Mouse (Mus musculus) hindbrain, embryonic 12.5 days (tissue): ENCODE data around the gene Nme6. TPM values are rescaled to one million over a fixed set of nuclear protein-coding genes. Genes with fewer than 3 reads are reported as not detected.

Experiments
- ATAC-seq: fragments of 200-750 bp; cut with Nextera tagmentation; 2 replicates; pipeline ENCODE4 v1.8.0; 2017; ENCODE audit warnings: moderate TSS enrichment; ENCODE audit not compliant: low FRiP score
- H3K27ac ChIP-seq: fragments of 300-500 bp; sonication (generic); 2 replicates; pipeline ENCODE4 v1.5.1; 2016; ENCODE audit warnings: mild to moderate bottlenecking
- H3K27me3 ChIP-seq: fragments of 300-500 bp; sonication (generic); 2 replicates; pipeline ENCODE4 v1.6.1; 2016; ENCODE audit warnings: mild to moderate bottlenecking
- H3K36me3 ChIP-seq: fragments of 300-500 bp; sonication (generic); 2 replicates; pipeline ENCODE4 v1.6.1; 2016; ENCODE audit warnings: mild to moderate bottlenecking
- H3K4me1 ChIP-seq: fragments of 300-500 bp; sonication (generic); 2 replicates; pipeline ENCODE4 v1.6.1; 2016
- H3K4me2 ChIP-seq: fragments of 300-500 bp; sonication (generic); replicated peaks from 2 replicates; pipeline ENCODE4 v1.6.1; 2016; ENCODE audit warnings: mild to moderate bottlenecking
- H3K4me3 ChIP-seq: fragments of 300-500 bp; sonication (generic); 2 replicates; pipeline ENCODE4 v1.5.1; 2016; ENCODE audit warnings: mild to moderate bottlenecking
- H3K9ac ChIP-seq: fragments of 300-500 bp; sonication (generic); 2 replicates; pipeline ENCODE4 v1.6.1; 2016; ENCODE audit warnings: mild to moderate bottlenecking, moderate library complexity
- H3K9me3 ChIP-seq: fragments of 300-500 bp; sonication (generic); replicated peaks from 2 replicates; pipeline ENCODE4 v1.6.1; 2016; ENCODE audit warnings: mild to moderate bottlenecking
- WGBS: fragments of 180-500 bp; shearing (Covaris S2); methylation state at CpG from one replicate; pipeline ENCODE4 v1.1.7; 2016; 5-methylcytosine and 5-hydroxymethylcytosine counted together
- microRNA-seq: library from miRNA; unstranded; fragments of <30 nt; microRNA quantifications from one replicate; pipeline ENCODE4, GENCODE M21; 2017
- polyA plus RNA-seq: library from polyadenylated mRNA; unstranded; fragments of >200 nt; fragmentation: Nextera tagmentation; extraction: Ambion mirVana; gene quantifications from 2 replicates; pipeline ENCODE4 v1.2.1, GENCODE M21; 2016

Gene Nme6
- polyA plus RNA-seq, 1 experiment from 2014 or later = 68.7 TPM

GRCm38 (mm10) chr9:109875695-109876601 lies 43.4 kb downstream of the Nme6 start:
- Histone ChIP-seq H3K36me3 (peaks cover 28% of the 10 kb centered on the region), H3K4me2 (peak overlapping the region; percentile 84), H3K27me3 (no peaks in the 10 kb centered on the region), H3K9ac (peak overlapping the region; percentile 94), H3K4me3 (peak overlapping the region; percentile 98), H3K4me1 (peaks cover 13% of the 10 kb centered on the region), H3K9me3 (no peaks in the 10 kb centered on the region), H3K27ac (peak overlapping the region; percentile 81)
- ATAC-seq = peak; percentile 63
- WGBS = under 1% methylated on average over 74 of the region's 76 CpGs

DNA sequence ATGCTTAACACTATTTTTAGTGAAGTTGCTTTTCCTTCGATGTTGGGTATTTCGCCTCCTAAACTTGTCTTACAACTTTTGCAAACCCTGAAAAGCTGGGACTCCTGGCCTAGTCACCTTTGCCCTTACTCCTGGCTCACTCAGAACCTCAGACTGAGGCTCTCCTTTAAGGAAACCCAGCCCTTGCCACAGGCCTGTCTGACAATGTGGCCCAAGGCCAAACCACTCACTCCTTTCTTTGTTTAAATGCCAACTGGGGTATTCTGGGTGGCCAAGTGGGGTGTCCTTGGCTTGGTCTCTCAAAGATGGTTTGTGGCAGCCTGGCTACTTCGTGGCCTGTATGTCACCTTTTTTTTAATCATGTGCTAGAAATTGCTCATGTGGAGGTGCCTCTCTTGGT lies 44.2 kb downstream of the Nme6 start:
- 7% methylated on average over 3 of the region's 3 CpGs for WGBS
- Histone ChIP-seq H3K27ac (0 out of 2 replicates have a peak overlapping the region, but pooled peaks have one; percentile 81), H3K27me3 (no peaks in the 10 kb centered on the region), H3K9me3 (no peaks in the 10 kb centered on the region), H3K36me3 (peaks cover 35% of the 10 kb centered on the region), H3K9ac (peak overlapping the region; percentile 94), H3K4me3 (peak overlapping the region; percentile 98), H3K4me1 (peaks cover 13% of the 10 kb centered on the region), H3K4me2 (peak overlapping the region; percentile 84)
- ATAC-seq = no peak

GRCm38 (mm10) chr9:109877666-109878065 lies 45.1 kb downstream of the Nme6 start:
- no peak for ATAC-seq
- peak overlapping the region; percentile 84 for H3K4me2 ChIP-seq
- no peaks in the 10 kb centered on the region for H3K9me3 ChIP-seq
- no peaks in the 10 kb centered on the region for H3K27me3 ChIP-seq
- peaks cover 44% of the 10 kb centered on the region for H3K36me3 ChIP-seq
- 74% methylated on average over 5 of the region's 5 CpGs for whole genome bisulfite sequencing
- H3K4me1 ChIP-seq = peaks cover 13% of the 10 kb centered on the region
- no peak overlapping the region for H3K27ac ChIP-seq
- peak overlapping the region; percentile 94; the same call in 1 of the 2 replicates for H3K9ac ChIP-seq
- H3K4me3 ChIP-seq = peak overlapping the region; percentile 98

DNA sequence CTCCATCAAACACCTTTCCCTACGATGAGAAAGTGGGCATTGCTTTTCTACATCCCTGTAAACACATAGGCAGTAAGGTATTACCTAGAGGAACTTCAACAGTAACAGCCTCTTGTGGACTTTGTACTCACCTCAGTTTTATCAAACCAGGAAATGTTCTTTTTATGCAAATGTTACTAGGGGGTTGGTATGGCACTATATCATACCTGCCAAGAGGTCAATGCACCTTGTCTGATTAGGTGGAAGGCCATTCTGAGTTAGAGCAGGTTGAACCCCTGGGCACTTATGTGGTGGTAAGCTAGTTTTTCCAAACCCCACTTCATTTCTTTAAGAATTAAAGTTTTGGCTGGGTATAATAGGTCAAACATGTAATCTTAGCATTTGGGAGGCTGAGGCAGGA lies 46.8 kb downstream of the Nme6 start:
- Histone ChIP-seq H3K9ac (no peak overlapping the region), H3K27ac (no peak overlapping the region), H3K36me3 (peaks cover 57% of the 10 kb centered on the region), H3K4me2 (no peak overlapping the region), H3K4me1 (peaks cover 13% of the 10 kb centered on the region), H3K4me3 (no peak overlapping the region), H3K27me3 (no peaks in the 10 kb centered on the region), H3K9me3 (no peaks in the 10 kb centered on the region)
- WGBS = 100% methylated on average over 1 of the region's 1 CpGs
- no peak for ATAC-seq

DNA sequence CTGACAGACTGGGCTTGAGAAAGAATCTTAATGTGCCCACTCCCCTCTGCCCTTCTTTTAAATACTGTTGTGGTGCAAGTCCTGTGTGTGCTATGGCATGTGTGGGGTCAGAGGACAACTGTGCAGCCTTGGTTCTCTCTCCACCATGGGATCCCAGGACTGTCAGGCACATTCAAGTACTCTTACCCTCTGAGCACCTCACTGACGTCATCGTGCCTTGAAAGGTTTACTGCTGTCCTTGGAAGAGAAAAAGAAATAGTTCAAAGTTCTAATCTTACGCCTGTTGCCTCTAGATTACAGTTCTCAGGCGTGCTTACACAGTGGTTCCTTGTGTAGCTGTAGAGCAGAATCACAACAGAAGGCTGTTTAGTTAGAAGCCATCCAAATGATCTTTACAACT lies 53.7 kb downstream of the Nme6 start:
- H3K4me3 ChIP-seq = no peak overlapping the region
- no peak overlapping the region for H3K9ac ChIP-seq
- no peaks in the 10 kb centered on the region for H3K9me3 ChIP-seq
- ATAC-seq = no peak
- H3K27me3 ChIP-seq = no peaks in the 10 kb centered on the region
- no peaks in the 10 kb centered on the region for H3K4me1 ChIP-seq
- no peak overlapping the region for H3K4me2 ChIP-seq
- H3K27ac ChIP-seq = no peak overlapping the region
- peaks cover 93% of the 10 kb centered on the region for H3K36me3 ChIP-seq
- WGBS = 88% methylated on average over 4 of the region's 4 CpGs

DNA sequence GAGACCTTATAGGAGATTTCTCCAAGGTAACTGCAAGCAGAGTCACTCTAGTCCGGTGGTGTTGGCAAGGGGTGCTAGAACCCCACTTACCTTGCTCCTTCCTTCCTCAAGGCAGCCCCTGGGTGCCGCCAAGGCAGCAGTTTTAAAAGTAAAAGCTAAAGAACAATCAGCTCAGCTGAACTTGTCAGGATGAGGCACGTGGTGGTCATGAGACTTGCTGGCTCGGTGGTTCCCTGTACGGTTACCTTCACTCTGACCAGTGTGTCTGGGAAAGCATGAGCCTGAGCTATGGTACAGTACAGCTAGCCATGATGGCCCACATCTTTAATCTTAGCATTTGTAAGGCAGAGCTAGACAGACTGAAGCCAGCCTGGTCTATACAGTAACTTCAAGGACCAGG lies 54.8 kb downstream of the Nme6 start:
- no peak overlapping the region for H3K27ac ChIP-seq
- WGBS = 90% methylated on average over 5 of the region's 5 CpGs
- ATAC-seq = no peak
- no peak overlapping the region for H3K4me3 ChIP-seq
- H3K27me3 ChIP-seq = no peaks in the 10 kb centered on the region
- H3K36me3 ChIP-seq = peaks cover 95% of the 10 kb centered on the region
- no peak overlapping the region for H3K9ac ChIP-seq
- H3K4me2 ChIP-seq = no peak overlapping the region
- H3K9me3 ChIP-seq = no peaks in the 10 kb centered on the region
- no peaks in the 10 kb centered on the region for H3K4me1 ChIP-seq

- Histone ChIP-seq H3K27me3 (no peaks in the 10 kb centered on the region), H3K36me3 (peaks cover 60% of the 10 kb centered on the region), H3K9me3 (no peaks in the 10 kb centered on the region), H3K4me3 (no peak overlapping the region), H3K9ac (no peak overlapping the region), H3K4me1 (peaks cover 4% of the 10 kb centered on the region; the same call in 1 of the 2 replicates), H3K4me2 (no peak overlapping the region), H3K27ac (no peak overlapping the region)
- ATAC-seq = no peak
- 91% methylated on average over 8 of the region's 8 CpGs for WGBS
These were observed 59.0 kb downstream of the Nme6 start for GRCm38 (mm10) chr9:109891501-109891900.

Small RNAs within 50 kb of the gene (microRNA-seq; reads per million reads assigned to microRNA genes)
- gene Mir7089 = 3.0 reads per million, percentile 3 among the genes with 10 or more reads in this experiment

Other genes starting within 250 kb of the Nme6 start
- 0.16 and 0.18 TPM in 2 replicates for gene Fbxw24, start 206.7 kb upstream of the Nme6 start, polyA plus RNA-seq
- gene Fbxw25, start 168.1 kb upstream of the Nme6 start, polyA plus RNA-seq = not detected in 2 replicates
- gene Fbxw18, start 130.0 kb upstream of the Nme6 start, polyA plus RNA-seq = not detected in 2 replicates
- gene Fbxw26, start 86.7 kb upstream of the Nme6 start, polyA plus RNA-seq = not detected in 2 replicates
- gene Fbxw27, start 42.1 kb upstream of the Nme6 start, polyA plus RNA-seq = not detected in 2 replicates
- not detected in 2 replicates for gene Spink8, start 20.5 kb upstream of the Nme6 start, polyA plus RNA-seq
- gene Camp, start 16.9 kb downstream of the Nme6 start, polyA plus RNA-seq = 1.9 and 2.0 TPM in 2 replicates
- gene Cdc25a, start 42.8 kb downstream of the Nme6 start, polyA plus RNA-seq = 34.0 and 35.5 TPM in 2 replicates
- gene Map4, start 98.7 kb downstream of the Nme6 start, polyA plus RNA-seq = 137 and 164 TPM in 2 replicates